Mouse (Mus musculus): ENCODE data around the gene Slbp. TPM values are rescaled to one million over a fixed set of nuclear protein-coding genes. Genes with fewer than 3 reads are reported as not detected.
A peak's percentile ranks its signal among the peaks of the same experiment; 100 is the strongest.

The Slbp gene
- polyA plus RNA-seq, 1 experiment from 2014 or later = 77.3 TPM

- TF ChIP-seq CTCF (IDR thresholded peaks at IDR 0.05) = no peak
- CTCF ChIA-PET = interaction anchor here (1.3 kb wide), 1 partner anchor 21 kb away, joined by 3 read pairs; no protein-coding TSS in a partner anchor
- ATAC-seq (no peak), DNase-seq (ENCODE audit: low read depth, low spot score) (no peak)
- POLR2A ChIA-PET = interaction anchor here (0.6 to 1.2 kb wide), 3 partner anchors 48 to 383 kb away, joined by 5 to 6 read pairs (median 6); no protein-coding TSS in a partner anchor
- in situ Hi-C loops (cut with MboI; ENCODE audit: low pct_unique_long_range_greater_than_20kb) = no loop called here
- no peaks in the 10 kb centered on the region for H3K27me3 ChIP-seq
Measured at GRCm38 (mm10) chr5:33655251-33655840, 3.0 kb upstream of the Slbp start.

- ATAC-seq (no peak), DNase-seq (ENCODE audit: low read depth, low spot score) (no peak)
- ChIA-PET POLR2A (interaction anchor here (0.6 to 1.2 kb wide), 3 partner anchors 47 to 382 kb away, joined by 5 to 6 read pairs (median 6); no protein-coding TSS in a partner anchor), CTCF (interaction anchor here (1.3 to 2.0 kb wide), 2 partner anchors 16 to 22 kb away, joined by 3 to 6 read pairs; no protein-coding TSS in a partner anchor)
- no peak for TF ChIP-seq CTCF (IDR thresholded peaks at IDR 0.05)
- in situ Hi-C loops (cut with MboI; ENCODE audit: low pct_unique_long_range_greater_than_20kb) = no loop called here
- no peaks in the 10 kb centered on the region for H3K27me3 ChIP-seq
Measured at GRCm38 (mm10) chr5:33654424-33654823, 2.0 kb upstream of the Slbp start.

- POLR2A ChIA-PET = interaction anchor here (0.6 to 1.8 kb wide), 3 partner anchors 14 to 182 kb away, joined by 3 to 9 read pairs (median 4); partner anchors contain the start of genes Fam53a and Gm9903
- CTCF ChIA-PET = interaction anchor here (1.1 to 4.0 kb wide), 3 partner anchors 11 to 23 kb away, joined by 3 to 17 read pairs (median 6); no protein-coding TSS in a partner anchor
- TF ChIP-seq CTCF (IDR thresholded peaks at IDR 0.05) = no peak
Measured at GRCm38 (mm10) chr5:33652783-33653173, 404 bp upstream of the Slbp start.

GRCm38 (mm10) chr5:33651541-33651920, 843 bp downstream of the Slbp start:
- POLR2A ChIA-PET = interaction anchor here (0.6 to 1.8 kb wide), 3 partner anchors 10 to 83 kb away, joined by 3 to 9 read pairs (median 4); partner anchors contain the start of genes Fam53a and Gm9903
- DNase-seq (ENCODE audit: low read depth, low spot score) (no peak), ATAC-seq (no peak)
- no peaks in the 10 kb centered on the region for H3K27me3 ChIP-seq
- CTCF ChIA-PET = interaction anchor here (1.0 to 4.0 kb wide), 3 partner anchors 10 to 14 kb away, joined by 5 to 17 read pairs (median 8); no protein-coding TSS in a partner anchor
- TF ChIP-seq CTCF (IDR thresholded peaks at IDR 0.05) = no peak
- in situ Hi-C loops (cut with MboI; ENCODE audit: low pct_unique_long_range_greater_than_20kb) = no loop called here

More at GRCm38 (mm10) chr5:33652783-33653173, 404 bp upstream of the Slbp start:
- DNase-seq (ENCODE audit: low read depth, low spot score) (no peak), ATAC-seq (no peak)
- no peaks in the 10 kb centered on the region for H3K27me3 ChIP-seq
- in situ Hi-C loops (cut with MboI; ENCODE audit: low pct_unique_long_range_greater_than_20kb) = no loop called here

GRCm38 (mm10) chr5:33651017-33651416, 1.4 kb downstream of the Slbp start:
- DNase-seq (ENCODE audit: low read depth, low spot score) = no peak

GRCm38 (mm10) chr5:33640652-33641051, 11.7 kb downstream of the Slbp start:
- ATAC-seq = no peak
- TF ChIP-seq CTCF (IDR thresholded peaks at IDR 0.05) = peak; percentile 73
- POLR2A ChIA-PET = interaction anchor here (0.8 to 1.4 kb wide), 2 partner anchors 11 to 133 kb away, joined by 3 to 4 read pairs; no protein-coding TSS in a partner anchor
- CTCF ChIA-PET = interaction anchor here (1.0 to 3.2 kb wide), 4 partner anchors 11 to 97 kb away, joined by 3 to 17 read pairs (median 6); partner anchors contain the start of gene Slbp
- H3K27me3 ChIP-seq = no peaks in the 10 kb centered on the region
- DNase-seq (ENCODE audit: low read depth, low spot score) = no peak
- in situ Hi-C loops (cut with MboI; ENCODE audit: low pct_unique_long_range_greater_than_20kb) = no loop called here

More at GRCm38 (mm10) chr5:33651017-33651416, 1.4 kb downstream of the Slbp start:
- no peak for TF ChIP-seq CTCF (IDR thresholded peaks at IDR 0.05)
- ATAC-seq = no peak
- CTCF ChIA-PET = interaction anchor here (2.5 to 4.0 kb wide), 2 partner anchors 10 to 13 kb away, joined by 8 to 17 read pairs; no protein-coding TSS in a partner anchor
- POLR2A ChIA-PET = interaction anchor here (0.6 to 1.8 kb wide), 4 partner anchors 10 to 83 kb away, joined by 3 to 9 read pairs (median 4); partner anchors contain the start of genes Fam53a and Gm9903
- in situ Hi-C loops (cut with MboI; ENCODE audit: low pct_unique_long_range_greater_than_20kb) = no loop called here
- H3K27me3 ChIP-seq = no peaks in the 10 kb centered on the region

GRCm38 (mm10) chr5:33638826-33639225, 13.5 kb downstream of the Slbp start:
- POLR2A ChIA-PET = interaction anchor here (1.1 to 2.2 kb wide), 4 partner anchors 10 to 18 kb away, joined by 3 to 7 read pairs (median 3); partner anchors contain the start of genes Fam53a, Gm9903 and Slbp
- in situ Hi-C loops (cut with MboI; ENCODE audit: low pct_unique_long_range_greater_than_20kb) = no loop called here
- CTCF ChIA-PET = interaction anchor here (0.9 to 2.7 kb wide), 7 partner anchors 9 to 37 kb away, joined by 3 to 9 read pairs (median 6); partner anchors contain the start of gene Slbp
- DNase-seq (ENCODE audit: low read depth, low spot score) (no peak), ATAC-seq (no peak)
- TF ChIP-seq CTCF (IDR thresholded peaks at IDR 0.05) = no peak
- H3K27me3 ChIP-seq = no peaks in the 10 kb centered on the region

- POLR2A ChIA-PET = interaction anchor here (1.1 to 2.2 kb wide), 4 partner anchors 9 to 19 kb away, joined by 3 to 7 read pairs (median 4); partner anchors contain the start of genes Fam53a, Gm9903 and Slbp
- CTCF ChIA-PET = interaction anchor here (1.1 to 2.7 kb wide), 5 partner anchors 10 to 35 kb away, joined by 5 to 9 read pairs (median 6); partner anchors contain the start of gene Slbp
- TF ChIP-seq CTCF (IDR thresholded peaks at IDR 0.05) = no peak
- H3K27me3 ChIP-seq = no peaks in the 10 kb centered on the region
- in situ Hi-C loops (cut with MboI; ENCODE audit: low pct_unique_long_range_greater_than_20kb) = no loop called here
- ATAC-seq = no peak
- no peak for DNase-seq (ENCODE audit: low read depth, low spot score)
Measured at GRCm38 (mm10) chr5:33637606-33638350, 14.6 kb downstream of the Slbp start.

GRCm38 (mm10) chr5:33635361-33635760, 17.0 kb downstream of the Slbp start:
- CTCF ChIA-PET = no interaction called here
- POLR2A ChIA-PET = interaction anchor here (0.5 kb wide), 1 partner anchor 15 kb away, joined by 4 read pairs; no protein-coding TSS in a partner anchor
- ATAC-seq (no peak), DNase-seq (ENCODE audit: low read depth, low spot score) (no peak)
- in situ Hi-C loops (cut with MboI; ENCODE audit: low pct_unique_long_range_greater_than_20kb) = no loop called here
- H3K27me3 ChIP-seq = no peaks in the 10 kb centered on the region
- no peak for TF ChIP-seq CTCF (IDR thresholded peaks at IDR 0.05)

- DNase-seq (ENCODE audit: low read depth, low spot score) = no peak
- ATAC-seq = no peak
- ChIA-PET POLR2A (interaction anchor here (0.8 kb wide), 1 partner anchor 165 kb away, joined by 3 read pairs; no protein-coding TSS in a partner anchor), CTCF (no interaction called here)
- no peaks in the 10 kb centered on the region for H3K27me3 ChIP-seq
- in situ Hi-C loops (cut with MboI; ENCODE audit: low pct_unique_long_range_greater_than_20kb) = no loop called here
- no peak for TF ChIP-seq CTCF (IDR thresholded peaks at IDR 0.05)
Measured at GRCm38 (mm10) chr5:33632526-33632925, 19.8 kb downstream of the Slbp start.

Measured in Patski (cell line).